Mouse (Mus musculus) gonadal fat pad, adult 2 months (tissue): ENCODE data around the gene Pmfbp1. TPM values are rescaled to one million over a fixed set of nuclear protein-coding genes. Genes with fewer than 3 reads are reported as not detected.

ENCODE experiments used
- DNase-seq: peaks from one replicate; pipeline ENCODE4 v3.0.0-alpha.2; 2012; ENCODE audit warnings: low read depth
- polyA plus RNA-seq: library from polyadenylated mRNA; depleted of rRNA; stranded (reverse); fragments of >200 nt; gene quantifications from 2 replicates; pipeline ENCODE4 v1.2.3, GENCODE M21; 2012; rRNA removed

The Pmfbp1 gene
- polyA plus RNA-seq, 1 experiment = 0.36 TPM

DNA sequence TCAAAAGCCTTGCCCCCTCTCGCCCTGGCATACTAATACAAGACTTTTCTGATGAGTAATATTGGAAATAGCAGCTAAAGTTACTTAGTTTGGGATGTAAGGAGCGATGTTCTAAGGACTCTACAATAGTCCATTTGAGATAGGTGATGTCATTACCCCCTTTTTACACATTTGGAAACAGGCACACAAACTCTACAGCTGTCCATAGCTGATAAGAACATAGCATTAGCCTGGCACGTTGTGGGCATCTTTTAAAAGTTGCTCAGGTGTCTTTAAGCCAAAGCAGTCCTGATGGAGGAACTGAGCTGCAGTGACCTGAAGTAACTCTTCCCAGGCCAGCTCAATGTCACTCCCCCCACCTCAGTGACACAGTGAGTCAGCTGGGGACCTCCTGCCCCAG, 97.5 kb downstream of the Pmfbp1 start:
- DNase-seq = no peak

GRCm38 (mm10) chr8:109592164-109592563, 98.3 kb downstream of the Pmfbp1 start:
- DNase-seq = no peak

Other genes starting within 250 kb of the Pmfbp1 start
- gene Dhx38, start 71.8 kb downstream of the Pmfbp1 start, polyA plus RNA-seq = 14.0 and 16.7 TPM in 2 replicates
- gene Txnl4b, start 71.9 kb downstream of the Pmfbp1 start, polyA plus RNA-seq = 7.0 and 8.0 TPM in 2 replicates
- gene Hp, start 85.1 kb downstream of the Pmfbp1 start, polyA plus RNA-seq = 1,443 and 2,456 TPM in 2 replicates
- gene Dhodh, start 114.6 kb downstream of the Pmfbp1 start, polyA plus RNA-seq = 26.9 and 28.9 TPM in 2 replicates
- 0.26 and 0.85 TPM in 2 replicates for gene Pkd1l3, start 120.5 kb downstream of the Pmfbp1 start, polyA plus RNA-seq
- 53.2 and 58.4 TPM in 2 replicates for gene Ist1, start 199.2 kb downstream of the Pmfbp1 start, polyA plus RNA-seq
- 8.2 and 8.4 TPM in 2 replicates for gene Zfp821, start 211.5 kb downstream of the Pmfbp1 start, polyA plus RNA-seq
- 14.4 and 15.2 TPM in 2 replicates for gene Atxn1l, start 243.7 kb downstream of the Pmfbp1 start, polyA plus RNA-seq